Mouse (Mus musculus): Measurements from ENCODE around the gene 2310033P09Rik. TPM values are rescaled to one million over a fixed set of nuclear protein-coding genes. Genes with fewer than 3 reads are reported as not detected.
A peak's percentile ranks its signal among the peaks of the same experiment; 100 is the strongest.

Gene 2310033P09Rik
- polyA plus RNA-seq, 1 experiment from 2014 or later, result 18.8 TPM

DNA sequence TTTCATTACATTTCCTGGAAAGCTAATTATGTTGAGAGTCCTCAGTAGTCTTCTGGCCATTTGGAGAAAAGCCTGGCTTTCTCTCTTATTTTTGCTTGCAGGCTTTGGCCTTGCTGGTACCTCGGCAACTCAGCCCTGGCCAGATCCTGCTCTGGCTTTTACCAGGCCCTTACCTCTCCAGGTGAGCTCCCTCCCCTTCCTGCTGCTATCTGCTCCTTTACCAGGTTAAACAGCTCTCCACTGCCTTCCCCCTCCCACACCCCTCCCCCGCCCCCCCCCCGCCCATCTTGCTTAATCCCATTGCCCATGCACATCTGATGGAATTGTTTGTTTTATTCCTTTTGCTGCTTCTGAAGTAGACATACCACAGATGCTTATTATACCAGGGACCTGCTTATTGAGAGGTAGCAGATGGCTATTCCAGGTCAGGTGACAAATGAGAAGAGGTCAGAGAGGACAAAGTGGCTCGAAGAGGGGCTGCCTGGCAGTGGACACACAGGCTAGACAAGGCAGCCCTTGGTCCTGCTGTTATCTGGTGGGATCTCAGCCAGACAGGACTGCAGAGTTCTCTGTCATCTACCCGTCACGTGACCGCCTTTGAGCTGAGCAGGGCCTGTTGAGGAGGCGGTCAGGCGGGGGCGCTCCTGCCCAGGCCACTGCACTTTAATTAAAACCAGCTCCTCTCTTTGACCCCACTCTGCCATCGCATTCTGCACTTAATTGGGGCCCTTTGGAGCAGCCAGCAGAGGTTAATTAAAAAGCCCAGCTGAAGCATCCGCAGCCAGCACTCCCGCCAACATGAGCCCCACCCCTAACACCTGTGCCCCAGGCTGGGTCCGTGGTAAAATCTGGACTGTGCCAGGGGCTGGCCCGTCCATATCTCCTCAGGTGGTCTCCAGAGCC, 30.7 kb downstream of the 2310033P09Rik start:
- H3K36me3 ChIP-seq (ENCODE audit: control insufficient read depth, insufficient read depth), result no peaks in the 10 kb centered on the region
- H3K9ac ChIP-seq (ENCODE audit: low read length), result no peak overlapping the region
- peak; percentile 86 for ATAC-seq (replicated peaks; ENCODE audit: extremely low read depth, insufficient read depth, low FRiP score)
- H3K4me1 ChIP-seq (ENCODE audit: control insufficient read depth, insufficient read depth, low read length), result peaks cover 8% of the 10 kb centered on the region; the same call in 1 of the 2 replicates
- H3K27ac ChIP-seq (ENCODE audit: low read length), result no peak overlapping the region
- H3K27me3 ChIP-seq (ENCODE audit: control insufficient read depth, insufficient read depth, low read length), result peaks cover 16% of the 10 kb centered on the region
- no peaks in the 10 kb centered on the region for H3K9me3 ChIP-seq (replicated peaks; ENCODE audit: control insufficient read depth, low read length)
- 5% methylated on average over 15 of the region's 15 CpGs for WGBS
- peak overlapping the region; percentile 16; the same call in 1 of the 2 replicates for H3K4me2 ChIP-seq (ENCODE audit: low read depth, low read length)
- H3K4me3 ChIP-seq (ENCODE audit: low read length), result no peak overlapping the region

DNA sequence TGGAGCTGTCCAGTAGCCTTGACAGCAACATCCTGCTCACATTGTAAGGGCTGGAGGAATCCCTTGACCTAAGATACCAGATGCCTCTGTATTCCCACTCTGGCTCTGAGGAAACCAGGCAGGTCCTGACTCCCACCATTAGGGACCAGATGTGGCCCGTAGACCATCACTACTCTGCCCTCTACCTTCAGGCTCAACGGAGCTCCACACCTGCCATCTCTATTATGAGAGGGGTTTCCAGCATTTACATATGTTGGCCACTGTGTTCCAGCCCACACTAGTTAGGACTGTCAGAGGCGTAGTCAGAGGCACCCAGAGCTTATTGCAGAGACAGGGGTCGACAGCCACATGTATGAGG, 31.3 kb downstream of the 2310033P09Rik start:
- Histone ChIP-seq H3K4me3 (ENCODE audit: low read length) (no peak overlapping the region), H3K36me3 (ENCODE audit: control insufficient read depth, insufficient read depth) (no peaks in the 10 kb centered on the region), H3K4me1 (ENCODE audit: control insufficient read depth, insufficient read depth, low read length) (peaks cover 8% of the 10 kb centered on the region; the same call in 1 of the 2 replicates), H3K9me3 (replicated peaks; ENCODE audit: control insufficient read depth, low read length) (no peaks in the 10 kb centered on the region), H3K27ac (ENCODE audit: low read length) (no peak overlapping the region), H3K4me2 (ENCODE audit: low read depth, low read length) (no peak overlapping the region), H3K27me3 (ENCODE audit: control insufficient read depth, insufficient read depth, low read length) (peaks cover 20% of the 10 kb centered on the region), H3K9ac (ENCODE audit: low read length) (no peak overlapping the region)
- ATAC-seq (replicated peaks; ENCODE audit: extremely low read depth, insufficient read depth, low FRiP score), result no peak
- 56% methylated on average over 4 of the region's 4 CpGs for WGBS

DNA sequence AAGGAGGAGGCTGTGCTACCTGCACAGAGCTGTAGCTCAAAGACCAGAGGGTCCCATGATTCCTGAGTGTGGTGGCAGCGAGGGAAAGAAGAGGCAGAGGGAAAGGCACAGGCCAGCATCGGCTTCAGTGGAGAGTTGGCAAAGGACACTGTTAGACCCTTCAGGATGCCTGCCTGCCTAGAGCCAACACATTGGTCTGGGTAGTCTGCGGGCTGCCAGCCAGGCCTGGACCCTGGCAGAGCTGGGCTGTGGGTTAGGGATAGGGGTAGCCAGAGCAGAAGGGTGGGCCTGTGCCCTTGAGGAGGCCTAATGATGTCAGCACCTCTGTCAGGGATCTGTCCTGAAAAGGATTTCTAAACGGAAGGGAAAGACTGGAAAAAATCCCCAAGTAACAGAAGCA, 31.7 kb downstream of the 2310033P09Rik start:
- Histone ChIP-seq H3K36me3 (ENCODE audit: control insufficient read depth, insufficient read depth) (no peaks in the 10 kb centered on the region), H3K27me3 (ENCODE audit: control insufficient read depth, insufficient read depth, low read length) (peaks cover 21% of the 10 kb centered on the region), H3K4me2 (ENCODE audit: low read depth, low read length) (no peak overlapping the region), H3K4me1 (ENCODE audit: control insufficient read depth, insufficient read depth, low read length) (peaks cover 8% of the 10 kb centered on the region; the same call in 1 of the 2 replicates), H3K9me3 (replicated peaks; ENCODE audit: control insufficient read depth, low read length) (no peaks in the 10 kb centered on the region), H3K27ac (ENCODE audit: low read length) (no peak overlapping the region), H3K9ac (ENCODE audit: low read length) (no peak overlapping the region), H3K4me3 (ENCODE audit: low read length) (no peak overlapping the region)
- 65% methylated on average over 4 of the region's 4 CpGs for WGBS
- ATAC-seq (replicated peaks; ENCODE audit: extremely low read depth, insufficient read depth, low FRiP score), result no peak

- Histone ChIP-seq H3K4me3 (ENCODE audit: low read length) (no peak overlapping the region), H3K4me2 (ENCODE audit: low read depth, low read length) (no peak overlapping the region), H3K9ac (ENCODE audit: low read length) (no peak overlapping the region), H3K36me3 (ENCODE audit: control insufficient read depth, insufficient read depth) (no peaks in the 10 kb centered on the region), H3K27me3 (ENCODE audit: control insufficient read depth, insufficient read depth, low read length) (peaks cover 22% of the 10 kb centered on the region), H3K9me3 (replicated peaks; ENCODE audit: control insufficient read depth, low read length) (no peaks in the 10 kb centered on the region), H3K4me1 (ENCODE audit: control insufficient read depth, insufficient read depth, low read length) (peaks cover 8% of the 10 kb centered on the region; the same call in 1 of the 2 replicates), H3K27ac (ENCODE audit: low read length) (no peak overlapping the region)
- WGBS, result 25% methylated on average over 3 of the region's 3 CpGs
- no peak for ATAC-seq (replicated peaks; ENCODE audit: extremely low read depth, insufficient read depth, low FRiP score)
Measured at GRCm38 (mm10) chr11:59241841-59242240, 33.7 kb downstream of the 2310033P09Rik start.

DNA sequence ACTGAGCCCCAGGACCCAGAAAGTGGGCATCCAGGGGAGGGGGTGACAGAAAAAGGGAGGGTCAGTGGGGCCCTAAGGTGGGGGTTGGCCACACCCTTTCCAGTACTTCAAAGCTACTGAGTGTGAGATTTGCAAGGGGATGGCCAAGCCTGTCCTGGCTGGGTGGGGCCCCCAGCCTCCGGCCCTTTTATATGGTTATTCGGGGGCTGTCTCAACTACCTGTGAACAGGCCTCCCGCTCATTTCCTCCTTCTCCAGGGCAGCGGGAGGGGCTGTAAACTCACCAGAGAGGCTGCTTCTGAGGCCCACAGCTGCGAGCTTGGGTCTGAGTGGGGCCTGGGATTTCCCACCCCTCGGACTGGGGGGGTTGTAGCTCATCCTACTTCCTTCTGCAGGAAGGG, 35.7 kb downstream of the 2310033P09Rik start:
- Histone ChIP-seq H3K4me1 (ENCODE audit: control insufficient read depth, insufficient read depth, low read length) (peaks cover 3% of the 10 kb centered on the region; the same call in 1 of the 2 replicates), H3K4me2 (ENCODE audit: low read depth, low read length) (no peak overlapping the region), H3K27ac (ENCODE audit: low read length) (no peak overlapping the region), H3K9ac (ENCODE audit: low read length) (no peak overlapping the region), H3K27me3 (ENCODE audit: control insufficient read depth, insufficient read depth, low read length) (peaks cover 28% of the 10 kb centered on the region), H3K36me3 (ENCODE audit: control insufficient read depth, insufficient read depth) (no peaks in the 10 kb centered on the region), H3K9me3 (replicated peaks; ENCODE audit: control insufficient read depth, low read length) (no peaks in the 10 kb centered on the region), H3K4me3 (ENCODE audit: low read length) (no peak overlapping the region)
- WGBS, result 23% methylated on average over 6 of the region's 6 CpGs
- ATAC-seq (replicated peaks; ENCODE audit: extremely low read depth, insufficient read depth, low FRiP score), result no peak

DNA sequence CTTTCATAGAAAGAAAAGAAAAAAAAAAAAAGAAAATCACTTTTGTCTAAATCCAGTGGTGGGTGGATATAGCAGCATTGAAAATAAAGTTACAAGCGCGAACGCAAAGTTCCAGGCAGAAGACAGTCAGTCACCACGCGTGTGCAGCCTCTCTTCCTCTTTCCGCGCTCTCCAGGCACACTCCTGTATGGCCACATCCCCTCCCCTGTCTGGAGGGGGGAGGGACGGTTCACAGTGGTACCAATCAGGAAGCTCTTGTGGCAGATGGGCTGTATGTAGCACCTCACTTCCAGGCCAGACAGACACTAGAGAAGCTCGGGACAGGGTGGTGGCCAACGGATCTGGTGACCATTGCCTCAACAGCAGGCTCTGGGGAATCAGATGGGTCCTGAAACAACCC, 40.0 kb downstream of the 2310033P09Rik start:
- Histone ChIP-seq H3K36me3 (ENCODE audit: control insufficient read depth, insufficient read depth) (no peaks in the 10 kb centered on the region), H3K4me1 (ENCODE audit: control insufficient read depth, insufficient read depth, low read length) (no peaks in the 10 kb centered on the region), H3K27me3 (ENCODE audit: control insufficient read depth, insufficient read depth, low read length) (peaks cover 30% of the 10 kb centered on the region), H3K9me3 (replicated peaks; ENCODE audit: control insufficient read depth, low read length) (no peaks in the 10 kb centered on the region), H3K4me2 (ENCODE audit: low read depth, low read length) (no peak overlapping the region), H3K9ac (ENCODE audit: low read length) (no peak overlapping the region), H3K27ac (ENCODE audit: low read length) (no peak overlapping the region), H3K4me3 (ENCODE audit: low read length) (no peak overlapping the region)
- no peak for ATAC-seq (replicated peaks; ENCODE audit: extremely low read depth, insufficient read depth, low FRiP score)
- 52% methylated on average over 10 of the region's 10 CpGs for WGBS

- WGBS, result 47% methylated on average over 7 of the region's 7 CpGs
- no peak for ATAC-seq (replicated peaks; ENCODE audit: extremely low read depth, insufficient read depth, low FRiP score)
- Histone ChIP-seq H3K27ac (ENCODE audit: low read length) (no peak overlapping the region), H3K9ac (ENCODE audit: low read length) (no peak overlapping the region), H3K4me1 (ENCODE audit: control insufficient read depth, insufficient read depth, low read length) (no peaks in the 10 kb centered on the region), H3K36me3 (ENCODE audit: control insufficient read depth, insufficient read depth) (no peaks in the 10 kb centered on the region), H3K9me3 (replicated peaks; ENCODE audit: control insufficient read depth, low read length) (no peaks in the 10 kb centered on the region), H3K4me2 (ENCODE audit: low read depth, low read length) (no peak overlapping the region), H3K27me3 (ENCODE audit: control insufficient read depth, insufficient read depth, low read length) (peaks cover 26% of the 10 kb centered on the region), H3K4me3 (ENCODE audit: low read length) (no peak overlapping the region)
Measured at GRCm38 (mm10) chr11:59259647-59260046, 51.5 kb downstream of the 2310033P09Rik start.

Other genes with a start within 250 kb of the 2310033P09Rik start
- 37.1 and 40.3 TPM in 2 replicates for gene Trim11, start 230.2 kb upstream of the 2310033P09Rik start, polyA plus RNA-seq (2015; fragmentation: Nextera tagmentation; extraction: Ambion mirVana)
- 87.2 and 91.9 TPM in 2 replicates for gene Obscn, start 71.9 kb upstream of the 2310033P09Rik start, polyA plus RNA-seq (2015; fragmentation: Nextera tagmentation; extraction: Ambion mirVana)
- gene Iba57, start 44.6 kb upstream of the 2310033P09Rik start, polyA plus RNA-seq (2015; fragmentation: Nextera tagmentation; extraction: Ambion mirVana), result 9.5 and 10.4 TPM in 2 replicates
- gene Gjc2, start 25.1 kb upstream of the 2310033P09Rik start, polyA plus RNA-seq (2015; fragmentation: Nextera tagmentation; extraction: Ambion mirVana), result 0.50 and 0.54 TPM in 2 replicates
- 130 and 140 TPM in 2 replicates for gene Guk1, start 16.1 kb upstream of the 2310033P09Rik start, polyA plus RNA-seq (2015; fragmentation: Nextera tagmentation; extraction: Ambion mirVana)
- gene Mrpl55, start 5.8 kb upstream of the 2310033P09Rik start, polyA plus RNA-seq (2015; fragmentation: Nextera tagmentation; extraction: Ambion mirVana), result 115 and 131 TPM in 2 replicates
- 597 and 626 TPM in 2 replicates for gene Arf1, start 19.9 kb downstream of the 2310033P09Rik start, polyA plus RNA-seq (2015; fragmentation: Nextera tagmentation; extraction: Ambion mirVana)
- gene Wnt3a, start 82.4 kb downstream of the 2310033P09Rik start, polyA plus RNA-seq (2015; fragmentation: Nextera tagmentation; extraction: Ambion mirVana), result not detected in 2 replicates
- gene Wnt9a, start 98.6 kb downstream of the 2310033P09Rik start, polyA plus RNA-seq (2015; fragmentation: Nextera tagmentation; extraction: Ambion mirVana), result 2.7 and 2.9 TPM in 2 replicates
- not detected in 2 replicates for gene Prss38, start 167.3 kb downstream of the 2310033P09Rik start, polyA plus RNA-seq (2015; fragmentation: Nextera tagmentation; extraction: Ambion mirVana)
- 10.9 and 11.1 TPM in 2 replicates for gene Jmjd4, start 241.7 kb downstream of the 2310033P09Rik start, polyA plus RNA-seq (2015; fragmentation: Nextera tagmentation; extraction: Ambion mirVana)
- gene Snap47, start 242.9 kb downstream of the 2310033P09Rik start, polyA plus RNA-seq (2015; fragmentation: Nextera tagmentation; extraction: Ambion mirVana), result 83.4 TPM in 2 replicates

Measured in heart, embryonic 16.5 days (tissue).